Mouse (Mus musculus) spleen, adult 18-20 months (tissue): Measurements from ENCODE around the gene Pnpla6.
A peak's percentile ranks its signal among the peaks of the same experiment; 100 is the strongest.

ENCODE experiments used
- DNase-seq, 2 experiments: peaks; one replicate each; pipeline ENCODE4 v3.0.0; 2022; ENCODE audit warnings: mixed read lengths in 2 of 2

Gene Pnpla6

GRCm38 (mm10) chr8:3515260-3515671 lies at the start of gene Pnpla6:
Pnpla6 (plus strand) TSS chr8:3515384.
- peak; percentile 75 to 87 for DNase-seq

GRCm38 (mm10) chr8:3467006-3467885 lies 47.9 kb upstream of the Pnpla6 start, which contains the start of gene Pex11g:
Pex11g (minus strand) TSS chr8:3467680.
- DNase-seq, result peak; percentile 91 to 98

DNA sequence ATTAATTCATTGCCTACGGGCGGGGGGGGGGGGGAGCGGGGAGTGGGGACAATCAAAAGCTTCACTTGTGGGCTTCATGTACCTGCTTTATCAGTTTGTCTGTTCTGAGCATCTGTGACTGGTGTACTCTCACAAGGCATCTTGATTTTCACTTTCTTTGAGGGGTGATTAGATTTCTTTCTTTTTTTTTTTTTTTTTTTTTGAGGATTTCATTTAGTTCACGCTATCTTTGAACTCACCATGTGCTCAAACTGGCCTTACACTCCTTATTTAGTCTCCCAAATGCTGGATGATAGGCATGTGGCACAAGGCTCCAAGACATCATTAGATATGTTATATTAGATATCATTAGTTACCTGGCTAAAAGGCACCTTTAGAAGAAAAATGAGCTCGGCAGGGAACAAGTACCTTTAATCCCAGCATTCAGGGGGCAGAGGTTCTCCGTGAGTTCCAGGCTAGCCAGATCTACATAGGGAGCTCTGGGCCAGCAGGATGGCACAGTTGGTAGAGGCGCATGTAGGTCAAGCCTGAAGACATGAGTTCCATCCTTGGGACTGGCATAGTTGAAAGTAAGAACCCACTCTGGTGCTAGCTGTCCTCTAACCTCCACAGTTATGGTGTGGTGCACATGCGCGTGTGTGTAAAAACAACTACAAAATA lies 47.2 kb upstream of the Pnpla6 start:
- DNase-seq, result no peak

- DNase-seq, result no peak
These were observed 46.3 kb upstream of the Pnpla6 start for GRCm38 (mm10) chr8:3468838-3469237.

DNA sequence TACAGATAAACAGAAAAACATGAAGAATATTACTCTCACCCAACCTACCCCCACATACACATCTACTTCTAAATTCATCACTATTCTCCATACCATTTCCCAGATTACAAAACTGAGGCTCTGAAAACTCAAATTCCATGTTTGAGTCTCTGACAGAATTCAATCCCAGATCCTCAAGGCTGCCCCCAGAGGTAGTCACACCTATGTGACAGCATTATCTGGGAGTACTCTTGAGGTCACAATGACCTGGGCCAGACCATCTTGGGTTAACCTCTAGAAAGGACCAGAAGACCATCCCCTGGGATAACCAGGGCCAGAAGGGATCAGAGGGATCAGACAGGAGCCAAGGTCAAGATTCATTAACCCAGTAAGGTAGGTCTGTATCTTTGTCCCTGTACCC lies 44.6 kb upstream of the Pnpla6 start, which contains the start of gene Tex45:
Gene Tex45 (plus strand): TSS at position 301 of the 400 bp plus-strand sequence.
- no peak for DNase-seq

DNA sequence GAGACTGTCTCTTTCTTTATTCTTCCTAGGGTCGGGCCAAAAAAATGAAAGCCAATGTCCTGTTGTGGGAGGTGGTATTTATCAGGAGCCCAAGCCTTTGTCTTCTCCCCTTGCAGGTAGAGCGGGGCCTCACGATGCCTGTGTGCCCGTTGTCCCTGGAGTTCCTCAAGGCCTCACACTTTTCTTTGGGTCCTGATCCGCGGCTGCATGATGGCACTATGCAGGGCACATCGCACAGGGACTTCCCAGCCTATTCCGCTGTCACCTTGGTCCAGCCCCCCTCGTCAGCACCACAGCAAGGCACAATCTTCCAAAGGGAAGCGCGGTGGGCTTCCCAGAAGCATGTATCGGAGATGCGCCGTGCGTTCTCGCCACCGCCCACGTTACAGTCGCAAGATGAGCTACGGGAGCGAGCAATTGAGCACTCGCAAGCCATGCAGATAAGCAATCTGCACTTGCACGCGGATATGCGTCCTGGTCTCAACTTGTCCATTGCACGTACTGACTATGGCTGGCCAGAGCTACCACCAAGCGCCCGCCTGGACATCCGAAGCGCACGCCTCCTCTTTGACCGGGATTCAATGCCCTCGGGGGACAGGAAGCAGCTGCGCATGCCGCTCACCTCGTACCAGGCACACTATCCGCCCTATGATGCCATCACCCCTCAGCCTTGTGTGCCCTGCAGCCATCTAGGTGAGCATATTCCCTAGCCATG lies 39.3 kb upstream of the Pnpla6 start:
- no peak for DNase-seq

GRCm38 (mm10) chr8:3480221-3480785 lies 34.9 kb upstream of the Pnpla6 start:
- no peak for DNase-seq

GRCm38 (mm10) chr8:3481605-3482004 lies 33.6 kb upstream of the Pnpla6 start:
- DNase-seq, result no peak

DNA sequence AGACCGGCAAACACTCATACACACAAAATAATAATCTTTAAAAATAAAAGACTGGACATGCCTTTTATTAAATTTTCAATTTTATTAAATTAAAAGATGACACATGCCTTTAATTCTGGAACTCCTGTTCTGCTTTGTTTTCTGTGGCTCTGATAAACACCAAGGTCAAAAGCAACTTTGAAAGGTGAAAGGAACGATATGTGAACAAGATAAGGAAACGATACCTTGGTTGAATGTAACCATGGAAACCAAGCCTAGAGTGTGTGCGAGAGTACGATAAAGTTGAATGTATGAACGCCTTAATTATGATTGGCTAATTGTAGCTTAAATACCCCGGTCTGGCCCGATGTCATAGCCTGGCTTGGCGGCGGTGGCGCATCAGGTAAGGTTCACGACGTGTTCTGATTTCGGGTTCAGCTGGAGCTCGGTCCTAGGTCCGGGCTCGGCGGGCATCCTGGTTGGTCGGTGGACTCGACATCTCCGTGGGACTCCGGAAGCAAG lies 32.9 kb upstream of the Pnpla6 start:
- no peak for DNase-seq

- DNase-seq, result no peak
These were observed 31.6 kb upstream of the Pnpla6 start for GRCm38 (mm10) chr8:3483546-3483945.

GRCm38 (mm10) chr8:3485192-3485591 lies 30.0 kb upstream of the Pnpla6 start:
- DNase-seq, result no peak

DNA sequence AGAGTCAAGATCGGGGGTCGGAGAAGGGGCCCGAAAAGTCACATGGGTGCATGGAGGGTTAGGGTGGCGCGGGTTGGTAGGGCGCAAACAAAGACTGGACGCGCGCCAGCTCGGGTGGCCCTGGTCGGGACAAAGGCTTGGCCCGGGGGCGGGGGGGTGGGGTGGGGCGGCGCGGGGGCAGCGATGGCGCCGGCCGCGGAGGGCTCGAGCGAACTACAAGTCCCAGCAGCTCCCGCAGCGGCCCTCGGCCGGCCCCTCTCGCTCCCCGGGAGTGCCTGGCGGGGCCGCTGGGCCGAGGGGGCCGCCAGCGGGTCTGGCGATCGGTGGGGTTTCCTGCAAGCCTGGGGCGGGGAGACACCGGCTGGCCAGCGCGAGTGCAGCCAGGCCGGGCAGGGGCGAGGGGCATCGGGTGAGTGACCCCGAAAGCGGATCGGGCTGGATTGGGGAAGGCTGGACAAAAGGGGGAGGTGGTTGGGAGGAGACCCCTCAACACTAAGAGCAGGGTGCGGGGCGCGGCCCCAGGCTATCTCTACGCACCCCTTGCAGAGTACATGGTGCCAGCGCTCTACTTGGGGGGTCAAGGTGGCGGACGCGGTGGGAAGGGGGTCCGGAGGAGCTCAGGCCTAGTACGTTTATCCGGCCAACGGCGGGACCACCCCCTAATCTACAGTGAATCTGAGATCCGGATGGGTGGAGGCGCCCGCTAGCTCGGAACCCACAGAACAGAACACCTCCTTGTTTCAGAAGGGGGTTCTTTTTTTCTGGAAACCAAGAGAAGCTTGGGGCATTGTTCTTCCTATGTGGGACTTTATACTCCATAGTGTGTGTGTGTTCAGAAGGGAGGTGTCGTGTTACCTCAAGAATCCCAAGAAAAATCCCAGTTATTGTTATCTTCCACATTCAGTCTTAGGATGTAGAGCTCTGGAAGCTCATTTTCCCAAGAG lies 22.0 kb upstream of the Pnpla6 start, which contains the start of gene Zfp358:
Gene Zfp358 (plus strand): TSS at position 238 of the 944 bp plus-strand sequence.
- DNase-seq, result peak; percentile 46 to 64

DNA sequence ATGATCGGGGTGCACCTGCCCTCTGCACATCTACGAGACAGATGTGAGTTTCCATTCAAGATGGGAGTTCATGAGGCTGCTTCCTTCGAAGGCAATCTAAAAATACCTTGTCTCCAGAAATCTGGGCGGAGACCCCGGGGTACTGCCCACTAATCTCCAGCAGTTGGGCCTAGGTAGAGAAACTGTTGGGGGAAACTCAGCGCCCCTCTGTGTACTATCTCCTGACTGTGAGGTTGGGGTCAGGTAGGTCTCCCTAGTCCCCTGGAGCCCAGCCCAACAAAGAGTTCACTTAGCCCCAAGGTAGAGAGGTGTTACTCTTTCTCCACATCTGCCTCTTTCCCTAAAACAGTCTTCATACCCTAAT lies 21.4 kb upstream of the Pnpla6 start:
- DNase-seq, result no peak

DNA sequence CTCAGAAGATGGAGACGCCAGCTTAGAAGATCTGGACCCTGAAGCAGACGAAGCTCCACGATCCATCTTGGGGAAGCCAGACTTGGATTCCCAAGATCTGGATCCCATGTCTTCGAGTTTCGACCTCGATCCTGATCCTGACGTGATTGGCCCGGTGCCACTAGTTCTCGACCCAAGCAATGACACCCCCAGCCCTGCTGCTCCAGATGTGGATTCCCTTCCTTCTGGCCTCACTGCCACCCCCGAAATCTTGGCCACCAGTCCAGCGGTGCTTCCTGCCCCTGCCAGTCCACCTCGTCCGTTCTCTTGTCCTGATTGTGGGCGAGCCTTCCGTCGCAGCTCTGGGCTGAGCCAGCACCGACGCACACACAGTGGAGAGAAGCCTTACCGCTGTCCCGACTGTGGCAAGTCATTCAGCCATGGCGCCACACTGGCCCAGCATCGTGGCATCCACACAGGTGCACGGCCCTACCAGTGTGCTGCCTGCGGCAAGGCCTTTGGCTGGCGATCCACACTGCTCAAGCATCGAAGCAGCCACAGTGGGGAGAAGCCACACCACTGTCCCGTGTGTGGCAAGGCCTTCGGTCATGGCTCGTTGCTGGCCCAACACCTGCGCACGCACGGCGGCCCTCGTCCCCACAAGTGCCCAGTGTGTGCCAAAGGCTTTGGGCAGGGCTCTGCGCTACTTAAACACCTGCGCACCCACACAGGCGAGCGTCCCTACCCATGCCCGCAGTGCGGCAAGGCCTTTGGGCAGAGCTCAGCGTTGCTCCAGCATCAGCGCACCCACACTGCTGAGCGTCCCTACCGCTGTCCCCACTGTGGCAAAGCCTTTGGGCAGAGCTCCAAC lies 19.4 kb upstream of the Pnpla6 start:
- DNase-seq, result no peak

GRCm38 (mm10) chr8:3496428-3496748 lies 18.8 kb upstream of the Pnpla6 start:
- no peak for DNase-seq

DNA sequence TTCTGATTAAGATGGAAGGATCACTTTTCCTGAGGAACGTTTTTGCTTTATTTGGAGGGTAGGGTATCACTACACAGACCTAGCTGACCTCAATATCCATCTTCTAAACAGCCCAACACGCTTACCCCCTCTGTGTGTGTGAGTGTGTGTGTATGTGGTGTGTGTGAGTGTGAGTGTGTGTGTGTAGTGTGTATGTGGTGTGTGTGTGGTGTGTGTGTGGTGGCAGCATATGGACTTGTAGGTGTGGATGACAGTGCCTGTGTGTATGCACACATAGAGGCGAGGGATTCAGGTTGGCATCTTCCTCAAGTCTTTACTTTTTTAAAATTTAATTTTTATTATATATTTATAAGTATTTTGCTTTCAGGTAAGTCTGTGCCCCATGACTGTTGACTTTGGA lies 16.6 kb upstream of the Pnpla6 start:
- no peak for DNase-seq

- no peak for DNase-seq
These were observed 15.4 kb upstream of the Pnpla6 start for GRCm38 (mm10) chr8:3499751-3500150.

- peak; percentile 96 to 97 for DNase-seq
These were observed 14.7 kb upstream of the Pnpla6 start, which contains the start of gene Mcoln1 for GRCm38 (mm10) chr8:3500235-3501090. Mcoln1 (plus strand) TSS chr8:3500457.

GRCm38 (mm10) chr8:3502217-3502616 lies 13.0 kb upstream of the Pnpla6 start:
- no peak for DNase-seq
